Comparison of ENCODE assay signal across 8 mouse cellular contexts in the genomic region with DNA sequence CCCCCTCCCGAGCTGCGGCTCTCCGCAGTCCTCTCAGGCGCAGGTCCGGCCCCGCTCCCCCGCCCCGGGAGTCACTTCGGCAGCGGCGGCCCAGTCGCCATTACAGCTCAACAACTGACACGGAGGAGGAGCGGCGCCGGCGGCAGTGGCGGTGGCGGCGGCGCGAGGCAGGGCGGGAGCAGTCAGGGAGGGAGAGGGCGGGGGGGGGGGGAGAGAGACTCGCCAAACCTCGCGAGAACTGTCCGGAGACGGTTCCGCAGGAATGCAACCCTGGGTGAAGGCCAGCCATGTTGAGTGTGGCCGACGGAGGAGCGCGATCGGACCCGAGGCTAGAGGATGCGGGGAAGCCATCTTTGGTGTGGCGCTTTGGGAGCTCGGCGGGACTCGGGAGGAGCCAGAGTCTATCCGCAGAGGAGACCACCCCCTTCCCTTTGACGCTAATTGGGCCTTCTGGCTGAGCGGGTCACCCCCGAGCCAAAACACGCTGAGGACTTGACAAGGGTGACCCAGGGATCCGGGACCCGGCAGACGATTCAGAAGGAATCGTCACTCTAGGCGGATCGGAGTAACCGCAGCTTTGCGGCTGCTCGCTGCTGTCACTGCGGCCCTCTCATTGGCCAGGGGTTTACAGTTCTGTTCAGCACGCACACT. TPM values are rescaled to one million over a fixed set of nuclear protein-coding genes. Genes with fewer than 3 reads are reported as not detected.
DNase-seq lines count a peak whose midpoint lies in the region; ATAC-seq and TF ChIP-seq lines count a peak whose summit lies in the region.

Cep350 (minus strand) TSS at position 188 of the 651 bp plus-strand sequence.

- H3K4me3 ChIP-seq in bone marrow, adult 2 months (replicated peaks; ENCODE audit: control insufficient read depth, low read depth, low read length), result peak within 1 kb of the TSS; percentile 85
- H3K4me3 ChIP-seq in embryonic facial prominence, embryonic 15.5 days (replicated peaks), result peak within 1 kb of the TSS; percentile 99
- H3K4me3 ChIP-seq in limb, embryonic 14.5 days (replicated peaks; ENCODE audit: low read length), result peak within 1 kb of the TSS; percentile 96
- peak within 1 kb of the TSS; percentile 99 for H3K4me3 ChIP-seq in midbrain, postnatal 0 days (ENCODE audit: low read depth, low read length)

- TF ChIP-seq POLR2A in bone marrow, adult 2 months (IDR thresholded peaks at IDR 0.05; ENCODE audit: borderline replicate concordance, control insufficient read depth, low read depth, low read length), result peak; percentile 64
- peak; percentile 73; the same call in 1 of the 2 replicates for TF ChIP-seq POLR2A in limb, embryonic 14.5 days (IDR thresholded peaks at IDR 0.05; ENCODE audit: borderline replicate concordance, extremely low read depth, insufficient read depth, insufficient read length)

- no peak for TF ChIP-seq CTCF in bone marrow, adult 2 months (IDR thresholded peaks at IDR 0.05; ENCODE audit: control insufficient read depth, insufficient read depth, low read length)
- no peak for TF ChIP-seq CTCF in midbrain, postnatal 0 days (IDR thresholded peaks at IDR 0.05)

- H3K4me2 ChIP-seq in embryonic facial prominence, embryonic 15.5 days (replicated peaks), result peak within 1 kb of the TSS; percentile 68
- peak within 1 kb of the TSS; percentile 81 for H3K4me2 ChIP-seq in limb, embryonic 14.5 days (replicated peaks; ENCODE audit: low read depth, low read length, severe bottlenecking)
- H3K4me2 ChIP-seq in midbrain, postnatal 0 days (ENCODE audit: low read depth, low read length, poor library complexity, severe bottlenecking), result peak within 1 kb of the TSS; percentile 68

- H3K9me3 ChIP-seq in embryonic facial prominence, embryonic 15.5 days (replicated peaks), result no peaks in the 10 kb centered on the region
- H3K9me3 ChIP-seq in limb, embryonic 14.5 days (ENCODE audit: control insufficient read depth, low read length), result no peaks in the 10 kb centered on the region
- no peaks in the 10 kb centered on the region for H3K9me3 ChIP-seq in midbrain, postnatal 0 days (ENCODE audit: low read length)

- no peaks in the 10 kb centered on the region for H3K27me3 ChIP-seq in embryonic facial prominence, embryonic 15.5 days
- H3K27me3 ChIP-seq in limb, embryonic 14.5 days (ENCODE audit: control insufficient read depth, insufficient read depth, low read length), result no peaks in the 10 kb centered on the region
- H3K27me3 ChIP-seq in midbrain, postnatal 0 days (ENCODE audit: insufficient read depth, low read length), result no peaks in the 10 kb centered on the region

- under 1% methylated on average over 53 of the region's 57 CpGs for WGBS in bone marrow, adult 2 months
- under 1% methylated on average over 53 of the region's 57 CpGs for WGBS in embryonic facial prominence, embryonic 15.5 days
- under 1% methylated on average over 44 of the region's 57 CpGs for WGBS in limb, embryonic 14.5 days
- WGBS in midbrain, postnatal 0 days, result under 1% methylated on average over 40 of the region's 57 CpGs

- H3K27ac ChIP-seq in bone marrow, adult 2 months (ENCODE audit: control insufficient read depth, insufficient read depth, low read depth, low read length, poor library complexity), result peak within 1 kb of the TSS; percentile 97
- peak within 1 kb of the TSS; percentile 94 for H3K27ac ChIP-seq in embryonic facial prominence, embryonic 15.5 days (replicated peaks)
- peak within 1 kb of the TSS; percentile 88 for H3K27ac ChIP-seq in limb, embryonic 14.5 days (replicated peaks; ENCODE audit: low read depth, low read length)
- H3K27ac ChIP-seq in midbrain, postnatal 0 days (ENCODE audit: low read depth, low read length), result peak within 1 kb of the TSS; percentile 95

- H3K9ac ChIP-seq in embryonic facial prominence, embryonic 15.5 days, result peak within 1 kb of the TSS; percentile 99
- peak within 1 kb of the TSS; percentile 94 for H3K9ac ChIP-seq in limb, embryonic 14.5 days (ENCODE audit: low read depth, low read length, severe bottlenecking)
- H3K9ac ChIP-seq in midbrain, postnatal 0 days (replicated peaks; ENCODE audit: low read length, poor library complexity, severe bottlenecking), result peak within 1 kb of the TSS; percentile 99

- H3K4me1 ChIP-seq in bone marrow, adult 2 months (ENCODE audit: control insufficient read depth, insufficient read depth, low read length), result peaks cover 1% of the 10 kb centered on the region
- peaks cover 4% of the 10 kb centered on the region for H3K4me1 ChIP-seq in embryonic facial prominence, embryonic 15.5 days
- H3K4me1 ChIP-seq in limb, embryonic 14.5 days (ENCODE audit: control insufficient read depth, insufficient read depth, low read length), result peaks cover 17% of the 10 kb centered on the region
- H3K4me1 ChIP-seq in midbrain, postnatal 0 days (ENCODE audit: insufficient read depth, low read length), result 0 out of 2 replicates have a peak, but pooled peaks cover 2% of the 10 kb centered on the region

- peak; percentile 99 for ATAC-seq in embryonic facial prominence, embryonic 15.5 days (ENCODE audit: insufficient number of reproducible peaks, low FRiP score, low TSS enrichment, low read depth)
- ATAC-seq in limb, embryonic 14.5 days (ENCODE audit: low FRiP score, low read depth), result peak; percentile 97
- peak; percentile 98 for ATAC-seq in midbrain, postnatal 0 days (ENCODE audit: low FRiP score)

- no peaks in the 10 kb centered on the region for H3K36me3 ChIP-seq in embryonic facial prominence, embryonic 15.5 days
- no peaks in the 10 kb centered on the region for H3K36me3 ChIP-seq in limb, embryonic 14.5 days (ENCODE audit: control insufficient read depth, insufficient read depth, low read length)
- H3K36me3 ChIP-seq in midbrain, postnatal 0 days (ENCODE audit: insufficient read depth, low read length), result no peaks in the 10 kb centered on the region

- DNase-seq in 416B (ENCODE audit: low read depth), result peak; percentile 98
- DNase-seq in heart, adult 8-10 months (ENCODE audit: low spot score), result peak; percentile 98
- DNase-seq in kidney, adult 9 months, result peak; percentile 98
- peak; percentile 97 for DNase-seq in limb, embryonic 14.5 days (ENCODE audit: low spot score)
- peak; percentile 99 for DNase-seq in midbrain, postnatal 0 days (ENCODE audit: low spot score)
- DNase-seq in spleen, postnatal 14 days (ENCODE audit: low spot score in 2 of 2), result peak; percentile 87 to 92

RNA-seq across cellular contexts. Expression of gene Cep350, which starts in this region (rescaled TPM):
- polyA plus RNA-seq in bone marrow, adult 2 months (2011; ENCODE audit: insufficient read depth, insufficient read length, low replicate concordance, missing spikeins), result 11.7 and 21.3 TPM in 2 replicates
- 13.0 and 13.9 TPM in 2 replicates for polyA plus RNA-seq in embryonic facial prominence, embryonic 15.5 days (2015; fragmentation: Nextera tagmentation; extraction: Ambion mirVana)
- 10 to 100 TPM; 36.6 to 44.2 (median 39.7) TPM for total RNA-seq in heart, adult 8-10 months (2022)
- polyA plus RNA-seq in limb, embryonic 14.5 days (2012; rRNA removed), result 10.8 and 10.9 TPM in 2 replicates
- 13.4 and 15.0 TPM in 2 replicates for polyA plus RNA-seq in limb, embryonic 14.5 days (2014; fragmentation: Nextera tagmentation; extraction: Ambion mirVana)
- 33.2 and 37.0 TPM in 2 replicates for total RNA-seq in midbrain, postnatal 0 days (2014; rRNA removed)
- 8.8 and 13.0 TPM in 2 replicates for polyA plus RNA-seq in midbrain, postnatal 0 days (2015; fragmentation: Nextera tagmentation; extraction: Ambion mirVana)

Comparison
In these comparisons a context has a peak if more than half of its experiments do, and no peak if none do; other contexts are left out.
1. Peak in every context shown above with its lines: DNase-seq, ATAC-seq, H3K4me3 ChIP-seq and H3K27ac ChIP-seq.